Mouse (Mus musculus): ENCODE measurements around the gene Gng13. TPM values are rescaled to one million over a fixed set of nuclear protein-coding genes. Genes with fewer than 3 reads are reported as not detected.

The Gng13 gene
- polyA plus RNA-seq, 1 experiment = 0.24 TPM

DNA sequence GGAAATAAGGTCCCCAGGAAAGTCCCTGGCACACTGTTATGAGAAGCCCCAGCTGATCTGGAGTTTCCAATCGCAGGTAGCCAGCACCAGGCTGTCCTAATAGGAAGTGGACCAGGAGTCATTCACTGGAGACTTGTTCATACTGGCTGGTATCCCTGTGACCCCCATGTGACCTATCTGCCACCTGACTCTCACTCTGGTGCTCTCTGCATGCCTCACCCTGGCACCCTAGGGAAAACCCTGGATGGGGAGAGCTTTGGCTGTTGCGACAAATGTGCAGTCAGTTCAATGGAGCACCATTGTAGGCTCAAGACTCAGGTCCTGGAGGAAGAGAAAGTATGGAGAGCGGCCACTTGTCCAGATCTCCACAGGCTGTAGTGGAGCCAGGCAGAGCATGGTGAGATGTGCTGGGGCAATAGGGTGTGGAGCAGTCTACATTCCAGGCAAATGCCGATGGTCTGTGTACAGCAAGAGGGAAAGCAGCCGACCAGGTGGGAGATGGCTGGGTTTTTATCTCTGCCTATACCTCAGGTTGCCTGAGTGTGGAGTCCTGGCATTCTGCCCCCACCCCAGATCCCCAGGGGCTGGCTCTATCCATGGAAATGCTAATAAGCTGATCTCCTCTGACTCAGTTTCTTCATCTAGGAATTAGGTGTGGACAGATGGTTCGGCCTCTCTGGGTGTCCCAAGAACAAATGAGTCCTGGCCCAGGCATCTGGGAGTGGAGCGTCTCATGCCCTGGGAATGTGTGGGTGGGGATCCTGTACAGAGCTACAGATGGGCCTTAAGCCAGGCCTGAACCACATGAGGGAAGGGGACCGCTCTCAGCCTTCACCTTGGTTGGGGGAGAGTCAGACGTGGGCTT lies 39.6 kb downstream of the Gng13 start:
- Histone ChIP-seq H3K27me3 (ENCODE audit: control insufficient read depth, insufficient read depth, insufficient read length) (no peaks in the 10 kb centered on the region), H3ac (ENCODE audit: control insufficient read depth, insufficient read length) (no peak overlapping the region), H3K36me3 (ENCODE audit: control insufficient read depth, insufficient read depth) (no peaks in the 10 kb centered on the region), H3K79me2 (ENCODE audit: control insufficient read depth, insufficient read depth) (no peaks in the 10 kb centered on the region), H3K4me3 (no peak overlapping the region), H3K4me2 (ENCODE audit: low read depth) (peak overlapping the region; percentile 68)
- no peak for TF ChIP-seq SRF (IDR thresholded peaks at IDR 0.05; ENCODE audit: control insufficient read depth, insufficient read length, low read depth)
- no peak for TF ChIP-seq CEBPB (IDR thresholded peaks at IDR 0.05; ENCODE audit: insufficient read depth, poor library complexity, severe bottlenecking)
- TF ChIP-seq MYOD1 (IDR thresholded peaks at IDR 0.05; ENCODE audit: control insufficient read depth in 1 of 3, insufficient read length in 2 of 3, low read depth in 2 of 3) = peak in 2 of 3 experiments; percentile 11 to 63
- no peak for TF ChIP-seq POLR2AphosphoS2 (IDR thresholded peaks at IDR 0.05; ENCODE audit: insufficient read length, low read depth)
- peak in 1 of 3 experiments; percentile 62 for TF ChIP-seq MYOG (IDR thresholded peaks at IDR 0.05; ENCODE audit: control insufficient read depth in 1 of 3, insufficient read depth in 1 of 3, insufficient read length in 2 of 3, low read depth in 2 of 3)
- TF ChIP-seq TCF12 (IDR thresholded peaks at IDR 0.05; ENCODE audit: insufficient read depth, poor library complexity, severe bottlenecking) = no peak
- no peak for TF ChIP-seq TCF3 (IDR thresholded peaks at IDR 0.05; ENCODE audit: insufficient read length, low read depth)
- no peak for TF ChIP-seq E2F4 (IDR thresholded peaks at IDR 0.05; ENCODE audit: insufficient read depth)
- no peak for TF ChIP-seq REST (IDR thresholded peaks at IDR 0.05; ENCODE audit: insufficient read depth, insufficient read length)
- TF ChIP-seq POLR2A (IDR thresholded peaks at IDR 0.05; ENCODE audit: insufficient read length, low read depth) = no peak
- no peak for TF ChIP-seq MAX (IDR thresholded peaks at IDR 0.05; ENCODE audit: low read depth)
- TF ChIP-seq USF1 (IDR thresholded peaks at IDR 0.05; ENCODE audit: low read depth) = peak; percentile 38

DNA sequence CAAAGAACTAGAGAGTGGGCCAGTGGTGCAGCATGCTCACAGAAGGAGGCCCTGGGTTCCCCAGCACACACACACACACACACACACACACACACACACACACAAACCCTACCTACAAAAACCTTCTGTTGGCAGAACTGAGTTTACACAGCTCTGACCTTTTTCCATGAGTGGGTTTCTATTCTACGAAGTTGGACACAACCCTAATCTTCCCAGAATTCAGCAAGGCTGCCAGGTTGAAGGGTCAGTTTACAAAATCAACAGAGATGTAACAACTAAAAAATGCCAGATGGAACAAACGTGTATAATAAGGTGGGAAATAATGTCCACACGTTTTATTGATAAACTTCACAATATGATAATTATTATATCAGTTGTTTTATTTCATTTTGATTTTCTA lies 40.7 kb downstream of the Gng13 start:
- no peaks in the 10 kb centered on the region for H3K27me3 ChIP-seq (ENCODE audit: control insufficient read depth, insufficient read depth, insufficient read length)
- TF ChIP-seq POLR2A (IDR thresholded peaks at IDR 0.05; ENCODE audit: insufficient read length, low read depth) (no peak), MAX (IDR thresholded peaks at IDR 0.05; ENCODE audit: low read depth) (no peak), MYOD1 (IDR thresholded peaks at IDR 0.05; ENCODE audit: control insufficient read depth in 1 of 3, insufficient read length in 2 of 3, low read depth in 2 of 3) (no peak), E2F4 (IDR thresholded peaks at IDR 0.05; ENCODE audit: insufficient read depth) (no peak), POLR2AphosphoS2 (IDR thresholded peaks at IDR 0.05; ENCODE audit: insufficient read length, low read depth) (no peak), USF1 (IDR thresholded peaks at IDR 0.05; ENCODE audit: low read depth) (no peak), SRF (IDR thresholded peaks at IDR 0.05; ENCODE audit: control insufficient read depth, insufficient read length, low read depth) (no peak), TCF3 (IDR thresholded peaks at IDR 0.05; ENCODE audit: insufficient read length, low read depth) (no peak), REST (IDR thresholded peaks at IDR 0.05; ENCODE audit: insufficient read depth, insufficient read length) (no peak), MYOG (IDR thresholded peaks at IDR 0.05; ENCODE audit: control insufficient read depth in 1 of 3, insufficient read depth in 1 of 3, insufficient read length in 2 of 3, low read depth in 2 of 3) (no peak), CEBPB (IDR thresholded peaks at IDR 0.05; ENCODE audit: insufficient read depth, poor library complexity, severe bottlenecking) (no peak), TCF12 (IDR thresholded peaks at IDR 0.05; ENCODE audit: insufficient read depth, poor library complexity, severe bottlenecking) (no peak)
- H3K79me2 ChIP-seq (ENCODE audit: control insufficient read depth, insufficient read depth) = no peaks in the 10 kb centered on the region
- no peaks in the 10 kb centered on the region for H3K36me3 ChIP-seq (ENCODE audit: control insufficient read depth, insufficient read depth)
- H3K4me3 ChIP-seq = no peak overlapping the region
- H3ac ChIP-seq (ENCODE audit: control insufficient read depth, insufficient read length) = no peak overlapping the region
- peak overlapping the region; percentile 68 for H3K4me2 ChIP-seq (ENCODE audit: low read depth)

- Histone ChIP-seq H3K36me3 (ENCODE audit: control insufficient read depth, insufficient read depth) (no peaks in the 10 kb centered on the region), H3K79me2 (ENCODE audit: control insufficient read depth, insufficient read depth) (no peaks in the 10 kb centered on the region), H3K27me3 (ENCODE audit: control insufficient read depth, insufficient read depth, insufficient read length) (no peaks in the 10 kb centered on the region), H3K4me3 (no peak overlapping the region), H3K4me2 (ENCODE audit: low read depth) (no peak overlapping the region), H3ac (ENCODE audit: control insufficient read depth, insufficient read length) (no peak overlapping the region)
- TF ChIP-seq POLR2A (IDR thresholded peaks at IDR 0.05; ENCODE audit: insufficient read length, low read depth) = no peak
- TF ChIP-seq TCF12 (IDR thresholded peaks at IDR 0.05; ENCODE audit: insufficient read depth, poor library complexity, severe bottlenecking) = no peak
- TF ChIP-seq SRF (IDR thresholded peaks at IDR 0.05; ENCODE audit: control insufficient read depth, insufficient read length, low read depth) = no peak
- TF ChIP-seq CEBPB (IDR thresholded peaks at IDR 0.05; ENCODE audit: insufficient read depth, poor library complexity, severe bottlenecking) = no peak
- no peak for TF ChIP-seq TCF3 (IDR thresholded peaks at IDR 0.05; ENCODE audit: insufficient read length, low read depth)
- no peak for TF ChIP-seq E2F4 (IDR thresholded peaks at IDR 0.05; ENCODE audit: insufficient read depth)
- no peak for TF ChIP-seq POLR2AphosphoS2 (IDR thresholded peaks at IDR 0.05; ENCODE audit: insufficient read length, low read depth)
- no peak for TF ChIP-seq USF1 (IDR thresholded peaks at IDR 0.05; ENCODE audit: low read depth)
- TF ChIP-seq MYOD1 (IDR thresholded peaks at IDR 0.05; ENCODE audit: control insufficient read depth in 1 of 3, insufficient read length in 2 of 3, low read depth in 2 of 3) = no peak
Measured at GRCm38 (mm10) chr17:25760148-25760547, 43.2 kb downstream of the Gng13 start.

- no peaks in the 10 kb centered on the region for H3K79me2 ChIP-seq (ENCODE audit: control insufficient read depth, insufficient read depth)
- H3K4me3 ChIP-seq = no peak overlapping the region
- no peaks in the 10 kb centered on the region for H3K36me3 ChIP-seq (ENCODE audit: control insufficient read depth, insufficient read depth)
- H3K27me3 ChIP-seq (ENCODE audit: control insufficient read depth, insufficient read depth, insufficient read length) = no peaks in the 10 kb centered on the region
- H3ac ChIP-seq (ENCODE audit: control insufficient read depth, insufficient read length) = no peak overlapping the region
- TF ChIP-seq MYOG (IDR thresholded peaks at IDR 0.05; ENCODE audit: control insufficient read depth in 1 of 3, insufficient read depth in 1 of 3, insufficient read length in 2 of 3, low read depth in 2 of 3) (peak in 1 of 3 experiments; percentile 61), MYOD1 (IDR thresholded peaks at IDR 0.05; ENCODE audit: control insufficient read depth in 1 of 3, insufficient read length in 2 of 3, low read depth in 2 of 3) (peak in 1 of 3 experiments; percentile 58), TCF3 (IDR thresholded peaks at IDR 0.05; ENCODE audit: insufficient read length, low read depth) (no peak)
- H3K4me2 ChIP-seq (ENCODE audit: low read depth) = peak overlapping the region; percentile 34
Measured at GRCm38 (mm10) chr17:25761561-25761970, 44.6 kb downstream of the Gng13 start.

All from myocyte (in vitro differentiated cells).